Mouse (Mus musculus) hindbrain, embryonic 16.5 days (tissue): Measurements from ENCODE around the gene Zfp160. TPM values are rescaled to one million over a fixed set of nuclear protein-coding genes. Genes with fewer than 3 reads are reported as not detected.

ENCODE experiments used
- polyA plus RNA-seq: library from polyadenylated mRNA; unstranded; fragments of >200 nt; fragmentation: Nextera tagmentation; extraction: Ambion mirVana; gene quantifications from 2 replicates; pipeline ENCODE4 v1.2.1, GENCODE M21; 2015

Gene Zfp160
- polyA plus RNA-seq, 1 experiment from 2014 or later = 13.7 TPM

Other genes starting within 250 kb of the Zfp160 start
- not detected in 2 replicates for gene Vmn1r228, start 222.7 kb upstream of the Zfp160 start, polyA plus RNA-seq
- not detected in 2 replicates for gene Vmn1r229, start 197.3 kb upstream of the Zfp160 start, polyA plus RNA-seq
- not detected in 2 replicates for gene Vmn1r230, start 168.5 kb upstream of the Zfp160 start, polyA plus RNA-seq
- gene Vmn1r231, start 103.8 kb upstream of the Zfp160 start, polyA plus RNA-seq = not detected in 2 replicates
- gene Vmn1r232, start 89.2 kb upstream of the Zfp160 start, polyA plus RNA-seq = not detected in 2 replicates
- gene Ppp2r1a, start 63.6 kb upstream of the Zfp160 start, polyA plus RNA-seq = 855 and 880 TPM in 2 replicates
- gene Vmn1r233, start 12.4 kb upstream of the Zfp160 start, polyA plus RNA-seq = not detected in 2 replicates
- gene Vmn1r234, start 217.2 kb downstream of the Zfp160 start, polyA plus RNA-seq = not detected in 2 replicates
- gene Vmn1r235, start 247.5 kb downstream of the Zfp160 start, polyA plus RNA-seq = not detected in 2 replicates